Mouse (Mus musculus) right cerebral cortex, postnatal 36 days (tissue): ENCODE measurements around the gene Hk1.

ENCODE experiments used
- DNase-seq, 2 experiments: peaks; one replicate each; pipeline ENCODE4 v3.0.0; 2022; ENCODE audit warnings: low spot score in 2 of 2, mixed read lengths in 1 of 2

Gene Hk1

GRCm38 (mm10) chr10:62277499-62278293 is 102.0 kb downstream of the Hk1 start:
- DNase-seq: no peak

- DNase-seq: peak; percentile 68 to 71
Measured at GRCm38 (mm10) chr10:62275235-62275634, 104.5 kb downstream of the Hk1 start.

- DNase-seq: no peak
Measured at GRCm38 (mm10) chr10:62269278-62269677, 110.4 kb downstream of the Hk1 start.

DNA sequence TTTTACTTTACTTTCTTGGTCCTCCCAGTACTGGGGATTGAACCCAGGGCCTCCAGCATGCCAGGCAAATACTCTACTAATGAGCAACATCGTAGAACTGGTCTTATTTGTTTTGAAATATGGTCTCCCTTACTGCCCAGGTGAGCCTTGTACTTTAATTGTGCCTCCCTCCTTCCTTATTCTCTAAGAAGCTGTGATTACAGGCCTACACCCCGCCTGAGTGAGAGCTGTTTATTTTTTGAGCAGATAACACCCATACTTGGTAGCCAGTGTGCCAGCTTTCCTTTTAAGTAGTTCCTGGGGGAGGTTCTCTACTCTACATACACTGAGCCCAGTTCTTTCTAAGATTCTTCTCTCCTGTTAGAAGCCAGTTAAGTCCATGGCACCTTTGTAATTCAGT is 115.4 kb downstream of the Hk1 start:
- DNase-seq: no peak

DNA sequence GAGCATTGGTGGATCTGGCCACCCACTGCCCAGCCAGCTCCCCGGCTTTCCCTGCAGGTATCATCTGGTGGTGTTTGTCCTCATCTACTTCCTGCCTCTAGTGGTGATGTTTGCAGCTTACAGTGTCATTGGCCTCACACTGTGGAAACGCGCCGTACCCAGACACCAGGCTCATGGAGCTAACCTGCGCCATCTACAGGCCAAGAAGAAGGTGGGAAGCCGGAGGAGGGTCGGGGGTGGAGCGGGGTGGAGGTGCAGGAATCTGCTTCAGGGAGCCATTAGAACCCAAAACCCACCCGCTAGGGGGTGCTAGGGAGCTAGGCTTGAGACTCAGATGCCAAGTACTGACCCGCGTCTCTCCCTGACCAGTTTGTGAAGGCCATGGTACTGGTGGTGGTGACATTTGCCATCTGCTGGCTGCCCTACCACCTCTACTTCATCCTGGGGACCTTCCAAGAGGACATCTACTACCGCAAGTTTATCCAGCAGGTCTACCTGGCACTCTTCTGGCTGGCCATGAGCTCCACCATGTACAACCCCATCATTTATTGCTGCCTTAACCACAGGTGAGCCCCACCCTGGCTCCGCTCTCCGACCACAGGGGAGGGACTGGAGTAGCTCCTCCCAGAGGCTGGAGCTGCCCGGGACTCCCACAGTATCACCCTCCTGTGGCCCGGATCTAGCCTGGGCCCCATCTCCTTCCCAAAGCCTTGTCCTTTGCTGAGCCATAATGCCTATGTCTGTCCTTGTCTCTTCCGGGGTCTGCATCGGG is 118.4 kb downstream of the Hk1 start:
- DNase-seq: peak; percentile 36

GRCm38 (mm10) chr10:62258298-62258697 is 121.4 kb downstream of the Hk1 start:
- no peak for DNase-seq

DNA sequence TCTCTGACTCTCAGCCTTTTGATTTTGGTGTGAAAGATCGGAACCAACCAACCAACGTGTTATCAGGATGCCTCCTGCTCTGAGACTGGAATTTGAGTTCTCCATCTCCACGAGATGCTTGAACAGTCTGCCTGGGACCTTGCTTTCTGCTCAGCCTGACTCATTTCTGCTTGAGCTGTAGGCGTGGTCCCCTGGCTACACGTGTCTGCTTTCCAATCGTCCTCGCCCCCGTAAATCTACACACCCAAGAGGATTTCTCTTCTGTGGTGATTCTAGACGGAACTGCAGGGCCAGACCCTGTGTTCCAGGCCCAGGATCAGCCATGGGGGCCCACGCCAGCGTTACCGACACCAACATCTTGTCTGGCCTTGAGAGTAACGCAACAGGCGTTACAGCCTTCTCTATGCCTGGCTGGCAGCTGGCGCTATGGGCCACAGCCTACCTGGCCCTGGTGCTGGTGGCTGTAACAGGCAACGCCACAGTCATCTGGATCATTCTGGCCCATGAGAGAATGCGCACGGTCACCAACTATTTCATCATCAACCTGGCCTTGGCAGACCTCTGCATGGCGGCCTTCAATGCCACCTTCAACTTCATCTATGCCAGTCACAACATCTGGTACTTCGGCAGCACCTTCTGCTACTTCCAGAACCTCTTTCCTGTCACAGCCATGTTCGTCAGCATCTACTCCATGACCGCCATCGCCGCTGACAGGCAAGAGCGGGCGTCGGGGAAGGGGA is 127.0 kb downstream of the Hk1 start:
- DNase-seq: no peak

DNA sequence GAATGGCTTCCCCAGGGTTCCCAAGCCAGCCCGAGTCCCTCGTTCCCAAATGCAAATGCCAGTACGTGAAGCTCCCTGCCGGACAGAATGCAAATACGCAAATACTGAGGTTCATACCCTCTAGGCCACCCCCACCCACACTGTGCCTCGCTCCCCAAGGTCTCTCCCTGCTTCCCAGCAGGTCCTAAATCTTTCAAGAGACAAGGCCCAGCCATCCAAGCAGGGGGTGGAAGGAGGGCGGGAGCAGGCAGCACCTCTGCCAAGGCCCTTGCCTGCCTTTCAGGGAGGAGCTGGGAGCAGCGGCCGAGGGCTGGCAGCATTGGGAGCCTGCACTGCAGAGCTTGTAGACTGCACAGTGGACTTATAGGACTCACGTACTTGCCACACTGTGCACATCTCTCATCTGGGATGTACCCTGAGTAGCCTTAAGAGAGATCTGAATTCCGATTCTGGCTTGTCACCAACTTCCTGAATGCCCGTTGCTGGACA is 127.7 kb downstream of the Hk1 start, which contains the start of gene Tacr2:
TSS of gene Tacr2 (plus strand) at position 439 of the 489 bp plus-strand sequence.
- no peak for DNase-seq

GRCm38 (mm10) chr10:62247815-62248214 is 131.9 kb downstream of the Hk1 start:
- no peak for DNase-seq

GRCm38 (mm10) chr10:62247156-62247555 is 132.6 kb downstream of the Hk1 start:
- DNase-seq: no peak

GRCm38 (mm10) chr10:62244067-62244466 is 135.6 kb downstream of the Hk1 start:
- no peak for DNase-seq

- DNase-seq: no peak
Measured at GRCm38 (mm10) chr10:62242896-62243295, 136.8 kb downstream of the Hk1 start.

GRCm38 (mm10) chr10:62242358-62242757 is 137.3 kb downstream of the Hk1 start:
- DNase-seq: no peak

GRCm38 (mm10) chr10:62239270-62239669 is 140.4 kb downstream of the Hk1 start:
- no peak for DNase-seq

DNA sequence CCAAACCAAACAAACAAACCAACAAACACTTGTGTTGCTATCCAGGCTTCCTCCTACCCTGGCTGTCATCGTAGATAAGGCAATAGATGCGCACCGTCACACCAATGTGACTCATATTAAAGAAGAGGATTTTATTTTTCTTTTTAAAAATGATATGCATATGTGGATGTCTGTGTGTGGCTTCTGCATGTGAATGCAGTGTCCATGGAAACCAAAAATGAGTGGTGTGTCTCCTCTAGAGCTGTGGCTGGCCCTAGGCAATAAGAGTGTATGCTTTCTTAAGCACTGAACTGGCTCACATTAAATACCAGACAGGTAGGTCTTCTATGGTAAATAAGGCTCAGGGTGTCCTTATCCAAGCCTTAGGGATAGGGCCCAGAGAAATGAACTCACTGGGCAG is 141.0 kb downstream of the Hk1 start:
- no peak for DNase-seq

DNA sequence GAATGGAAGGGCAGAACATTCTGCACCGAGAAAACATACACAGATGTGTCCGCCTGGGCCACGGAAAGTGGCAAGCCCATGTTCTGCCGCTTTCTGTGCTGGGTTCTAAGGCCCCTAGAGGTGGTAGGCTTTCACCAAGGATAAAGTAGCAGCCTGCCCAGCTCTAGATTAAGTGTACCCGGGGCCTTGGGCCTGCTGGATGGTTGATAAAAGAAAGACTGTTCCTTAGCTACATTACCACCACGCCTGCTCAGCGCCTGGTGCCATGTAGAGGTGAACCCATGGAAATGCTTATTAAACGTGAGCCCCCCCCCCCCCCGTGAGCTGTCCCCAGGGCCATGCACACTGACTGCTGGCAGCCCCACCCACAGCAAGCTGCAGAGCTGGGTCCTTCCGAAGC is 142.5 kb downstream of the Hk1 start:
- DNase-seq: no peak

GRCm38 (mm10) chr10:62236165-62236564 is 143.5 kb downstream of the Hk1 start:
- DNase-seq: peak in 1 of 2 experiments; percentile 25

GRCm38 (mm10) chr10:62231811-62232210 is 147.9 kb downstream of the Hk1 start:
- DNase-seq: no peak

DNA sequence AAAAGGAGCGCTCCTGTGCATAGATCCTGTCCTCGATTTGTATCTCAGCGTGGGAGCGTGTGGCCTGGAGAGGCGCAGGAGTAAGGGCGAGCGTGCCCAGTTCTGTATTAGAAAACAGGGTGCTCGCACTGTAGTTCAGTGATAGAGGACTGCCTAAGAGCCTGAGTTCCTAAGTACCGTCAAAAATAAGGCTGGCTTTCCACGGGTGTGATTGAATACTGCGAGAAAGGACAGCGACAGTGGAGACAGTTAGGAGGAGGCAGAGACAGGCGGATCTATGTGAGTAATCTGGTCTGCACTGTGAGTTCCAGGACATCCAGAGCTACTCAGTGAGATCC is 148.3 kb downstream of the Hk1 start:
- DNase-seq: no peak

DNA sequence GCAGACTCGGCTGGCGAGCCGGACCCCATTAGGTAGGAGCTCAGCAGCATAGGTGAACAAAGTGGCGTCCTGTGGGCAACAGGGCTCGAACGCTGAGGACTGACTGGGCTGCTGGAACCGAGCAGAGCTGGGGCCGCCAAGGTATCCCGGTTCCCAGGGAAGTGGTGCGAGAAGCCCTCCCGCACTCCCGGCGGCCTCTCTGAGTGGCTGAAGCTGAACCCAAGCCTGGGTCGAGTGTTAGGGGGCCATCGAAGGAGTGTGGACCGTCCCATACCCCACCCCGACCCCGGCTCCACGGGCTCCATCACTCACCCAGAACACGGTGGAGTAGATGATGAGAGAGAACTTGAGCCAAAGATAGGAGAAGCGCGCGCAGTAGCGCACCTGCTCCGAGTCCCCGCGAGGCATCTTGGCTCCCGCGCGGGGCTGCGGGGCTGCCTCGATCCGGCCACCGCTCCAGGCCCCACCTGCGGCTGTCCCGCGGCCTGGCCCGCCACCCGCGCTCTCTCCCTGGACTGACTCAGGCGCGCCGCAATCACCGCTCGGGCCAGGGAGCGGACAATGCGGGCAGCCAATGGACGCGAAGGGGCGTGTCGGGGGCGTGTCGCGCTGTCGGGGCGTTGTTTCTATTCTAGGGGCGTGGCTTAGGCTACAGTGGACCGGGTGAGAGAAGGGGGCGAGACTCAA is 148.9 kb downstream of the Hk1 start, which contains the start of gene Tspan15:
TSS of gene Tspan15 (minus strand) at position 544 of the 687 bp plus-strand sequence.
- DNase-seq: peak; percentile 78

DNA sequence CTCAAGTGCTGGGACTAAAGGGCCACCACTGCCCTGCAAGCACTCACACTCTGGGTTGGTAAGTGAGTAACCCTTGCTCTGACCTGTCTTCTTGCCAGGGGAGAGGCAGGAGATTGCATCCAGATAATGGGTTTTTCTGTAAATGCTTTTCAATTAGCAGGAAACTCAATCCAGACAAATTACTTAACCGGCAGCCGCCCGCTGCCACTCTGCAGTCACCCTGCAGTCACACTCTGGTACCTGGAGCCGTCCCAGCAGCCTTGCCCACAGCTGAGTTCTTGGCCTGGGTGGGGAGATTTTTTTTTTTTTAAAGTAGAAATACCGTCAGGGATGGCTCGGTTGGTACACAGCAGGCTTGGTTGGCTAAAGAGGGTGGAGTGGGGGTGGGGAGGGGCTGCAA is 151.6 kb downstream of the Hk1 start:
- no peak for DNase-seq

GRCm38 (mm10) chr10:62225839-62226238 is 153.9 kb downstream of the Hk1 start:
- DNase-seq: no peak
